Mouse (Mus musculus) hematopoietic stem cell, adult 5-6 weeks (primary cell): ENCODE results near the gene Lgi2. TPM values are rescaled to one million over a fixed set of nuclear protein-coding genes. Genes with fewer than 3 reads are reported as not detected.

Experiments
- ATAC-seq, 2 experiments: fragments of 125-278 bp in 1 of 2; replicated peaks in 1 of 2; 2 replicates each; pipeline ENCODE4 v1.8.0; 2016 to 2017; ENCODE audit warnings: inconsistent platforms in 2 of 2, mild to moderate bottlenecking in 2 of 2, moderate number of reproducible peaks in 2 of 2, low read depth in 1 of 2, moderate TSS enrichment in 1 of 2; ENCODE audit not compliant: low FRiP score in 2 of 2, poor library complexity in 2 of 2, severe bottlenecking in 2 of 2, insufficient read depth in 1 of 2, low TSS enrichment in 1 of 2
- total RNA-seq: library from RNA; stranded (forward); fragments of 172-1452, 232-1000 nt; gene quantifications from 2 replicates; pipeline ENCODE4 v1.2.3, GENCODE M21; 2017

Gene Lgi2
- total RNA-seq = not detected in 2 replicates

GRCm38 (mm10) chr5:52565813-52566531, at the start of gene Lgi2:
TSS of gene Lgi2 (minus strand) at chr5:52566462.
- peak in 1 of 2 experiments; percentile 10; a peak in 1 of 4 replicates for ATAC-seq

GRCm38 (mm10) chr5:52615421-52615820, 49.2 kb upstream of the Lgi2 start:
- no peak for ATAC-seq

- no peak for ATAC-seq
Observed at GRCm38 (mm10) chr5:52614686-52615085, 48.4 kb upstream of the Lgi2 start.

- ATAC-seq = no peak
Observed at GRCm38 (mm10) chr5:52612776-52613175, 46.5 kb upstream of the Lgi2 start.

- ATAC-seq = no peak
Observed at GRCm38 (mm10) chr5:52611315-52611895, 45.1 kb upstream of the Lgi2 start.

- ATAC-seq = 0 out of 4 replicates have a peak, but pooled peaks of 1 of the 2 experiments have one; percentile 22
Observed at GRCm38 (mm10) chr5:52610306-52610705, 44.0 kb upstream of the Lgi2 start.

- peak; percentile 78 to 80 for ATAC-seq
Observed at GRCm38 (mm10) chr5:52609672-52610071, 43.4 kb upstream of the Lgi2 start.

- no peak for ATAC-seq
Observed at GRCm38 (mm10) chr5:52604582-52605041, 38.4 kb upstream of the Lgi2 start.

GRCm38 (mm10) chr5:52590612-52591011, 24.4 kb upstream of the Lgi2 start:
- no peak for ATAC-seq

- no peak for ATAC-seq
Observed at GRCm38 (mm10) chr5:52588650-52589049, 22.4 kb upstream of the Lgi2 start.

GRCm38 (mm10) chr5:52587291-52587733, 21.1 kb upstream of the Lgi2 start:
- no peak for ATAC-seq

- no peak for ATAC-seq
Observed at GRCm38 (mm10) chr5:52572572-52572971, 6.3 kb upstream of the Lgi2 start.

- no peak for ATAC-seq
Observed at GRCm38 (mm10) chr5:52570746-52571145, 4.5 kb upstream of the Lgi2 start.

- peak in 1 of 2 experiments; percentile 22; a peak in 1 of 4 replicates for ATAC-seq
Observed at GRCm38 (mm10) chr5:52565214-52565812, 949 bp downstream of the Lgi2 start.

- no peak for ATAC-seq
Observed at GRCm38 (mm10) chr5:52564351-52564750, 1.9 kb downstream of the Lgi2 start.

- ATAC-seq = no peak
Observed at GRCm38 (mm10) chr5:52560240-52560639, 6.0 kb downstream of the Lgi2 start.

GRCm38 (mm10) chr5:52555526-52555925, 10.7 kb downstream of the Lgi2 start:
- ATAC-seq = peak; percentile 67 to 74

GRCm38 (mm10) chr5:52551318-52551632, 15.0 kb downstream of the Lgi2 start:
- ATAC-seq = no peak
